Mouse (Mus musculus) liver, embryonic 13.5 days (tissue): ENCODE results near the gene Gpx4. TPM values are rescaled to one million over a fixed set of nuclear protein-coding genes. Genes with fewer than 3 reads are reported as not detected.

ENCODE experiments used
- ATAC-seq: fragments of 200-750 bp; cut with Nextera tagmentation; 2 replicates; pipeline ENCODE4 v1.8.0; 2017; ENCODE audit warnings: low read depth, mild to moderate bottlenecking, moderate number of reproducible peaks, moderate library complexity
- DNase-seq: peaks from one replicate; pipeline ENCODE4 v3.0.0; 2022
- H3K27ac ChIP-seq: fragments of 300-500 bp; sonication (generic); 2 replicates; pipeline ENCODE4 v1.5.1; 2015; ENCODE audit warnings: moderate library complexity, mild to moderate bottlenecking, inconsistent platforms
- H3K27me3 ChIP-seq: fragments of 300-500 bp; sonication (generic); 2 replicates; pipeline ENCODE4 v1.6.1; 2015; ENCODE audit warnings: mild to moderate bottlenecking, inconsistent platforms
- H3K36me3 ChIP-seq: fragments of 300-500 bp; sonication (generic); 2 replicates; pipeline ENCODE4 v1.6.1; 2015; ENCODE audit warnings: mild to moderate bottlenecking, inconsistent platforms
- H3K4me1 ChIP-seq: fragments of 300-500 bp; sonication (generic); replicated peaks from 2 replicates; pipeline ENCODE4 v1.6.1; 2015; ENCODE audit warnings: inconsistent platforms
- H3K4me2 ChIP-seq: fragments of 300-500 bp; sonication (generic); 2 replicates; pipeline ENCODE4 v1.6.1; 2015; ENCODE audit warnings: inconsistent platforms, mild to moderate bottlenecking, moderate library complexity
- H3K4me3 ChIP-seq: fragments of 300-500 bp; sonication (generic); replicated peaks from 2 replicates; pipeline ENCODE4 v1.5.1; 2015; ENCODE audit warnings: mild to moderate bottlenecking, inconsistent platforms
- H3K9ac ChIP-seq: fragments of 300-500 bp; sonication (generic); 2 replicates; pipeline ENCODE4 v1.6.1; 2015; ENCODE audit warnings: mild to moderate bottlenecking, inconsistent platforms
- H3K9me3 ChIP-seq: fragments of 300-500 bp; sonication (generic); replicated peaks from 2 replicates; pipeline ENCODE4 v1.6.1; 2016; ENCODE audit warnings: inconsistent platforms
- WGBS: fragments of 180-500 bp; shearing (Covaris S2); methylation state at CpG from one replicate; pipeline ENCODE4 v1.1.7; 2015; ENCODE audit not compliant: insufficient replicate concordance; 5-methylcytosine and 5-hydroxymethylcytosine counted together
- polyA plus RNA-seq: library from polyadenylated mRNA; unstranded; fragments of >200 nt; fragmentation: Nextera tagmentation; extraction: Ambion mirVana; gene quantifications from 2 replicates; pipeline ENCODE4 v1.2.1, GENCODE M21; 2015

Gpx4 gene
- polyA plus RNA-seq, 1 experiment from 2014 or later, result 677 TPM

DNA sequence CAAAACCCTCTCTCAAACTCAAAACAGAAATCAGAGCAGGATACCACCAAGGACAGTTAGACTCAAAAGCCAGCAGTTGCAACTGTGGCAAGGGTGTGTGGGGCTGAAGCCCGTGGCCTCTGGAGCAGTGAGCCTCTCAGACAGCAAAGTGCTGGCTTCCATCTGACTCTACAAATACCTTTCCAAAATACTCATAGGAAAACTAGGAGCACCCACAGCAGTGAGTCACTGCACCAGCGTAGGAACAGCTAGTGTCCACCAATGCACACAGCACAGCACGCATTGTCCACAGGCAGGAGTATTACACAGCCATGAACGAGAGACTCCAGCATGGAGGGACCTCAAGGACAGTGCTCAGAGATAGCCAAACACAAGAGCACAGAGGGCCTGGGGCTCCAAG lies 29.4 kb downstream of the Gpx4 start:
- no peak for ATAC-seq
- H3K9ac ChIP-seq, result no peak overlapping the region
- no peak overlapping the region for H3K4me3 ChIP-seq
- peaks cover 90% of the 10 kb centered on the region for H3K4me1 ChIP-seq
- 88% methylated on average over 4 of the region's 4 CpGs for WGBS
- no peaks in the 10 kb centered on the region for H3K9me3 ChIP-seq
- no peak for DNase-seq
- H3K4me2 ChIP-seq, result no peak overlapping the region
- peaks cover 47% of the 10 kb centered on the region for H3K36me3 ChIP-seq
- H3K27ac ChIP-seq, result peak overlapping the region; percentile 68
- no peaks in the 10 kb centered on the region for H3K27me3 ChIP-seq

DNA sequence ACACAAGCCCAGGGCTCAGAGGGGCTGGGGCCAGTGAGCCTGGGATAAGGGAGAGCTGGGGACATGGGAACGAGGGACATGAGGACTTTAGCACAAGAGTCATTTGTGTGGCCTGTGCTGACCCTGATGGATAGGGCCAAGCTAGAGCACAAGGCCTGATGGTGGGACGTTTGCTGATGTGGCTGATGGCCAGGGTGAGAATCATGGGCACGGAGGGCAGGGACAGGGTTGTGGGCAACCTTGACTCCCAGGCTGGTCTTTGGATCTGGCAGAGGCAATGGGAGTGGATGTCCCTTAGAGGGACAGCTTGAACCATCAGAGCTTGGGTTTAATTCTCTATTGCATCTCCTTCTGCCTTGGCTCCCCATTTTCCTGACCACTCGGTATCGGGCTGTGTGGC lies 30.3 kb downstream of the Gpx4 start:
- 86% methylated on average over 5 of the region's 5 CpGs for WGBS
- H3K27me3 ChIP-seq, result no peaks in the 10 kb centered on the region
- no peak for ATAC-seq
- H3K9ac ChIP-seq, result no peak overlapping the region
- 0 out of 2 replicates have a peak overlapping the region, but pooled peaks have one; percentile 6 for H3K27ac ChIP-seq
- H3K9me3 ChIP-seq, result no peaks in the 10 kb centered on the region
- no peak overlapping the region for H3K4me3 ChIP-seq
- H3K4me1 ChIP-seq, result peaks cover 90% of the 10 kb centered on the region
- H3K4me2 ChIP-seq, result no peak overlapping the region
- H3K36me3 ChIP-seq, result peaks cover 52% of the 10 kb centered on the region
- no peak for DNase-seq

DNA sequence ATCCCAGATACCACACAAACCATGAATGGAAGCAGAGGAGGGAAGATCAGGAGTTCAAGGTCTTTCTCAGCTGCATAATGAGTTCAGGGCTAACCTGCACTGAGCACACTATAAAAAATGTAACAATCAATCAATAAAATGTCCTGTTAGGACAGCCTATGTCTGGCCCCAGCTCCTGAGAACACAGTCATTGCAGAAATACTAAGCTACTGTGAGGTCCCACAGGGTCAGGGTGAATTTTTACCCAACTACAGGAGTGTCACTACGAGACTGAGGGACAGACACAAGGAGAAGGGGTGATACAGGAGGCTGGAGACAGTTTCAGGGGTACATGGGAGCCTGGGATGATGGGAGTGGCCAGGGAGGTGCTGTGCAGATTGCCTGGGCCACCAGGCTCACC lies 31.4 kb downstream of the Gpx4 start:
- no peak for ATAC-seq
- WGBS, result 93% methylated on average over 1 of the region's 1 CpGs
- no peaks in the 10 kb centered on the region for H3K27me3 ChIP-seq

DNA sequence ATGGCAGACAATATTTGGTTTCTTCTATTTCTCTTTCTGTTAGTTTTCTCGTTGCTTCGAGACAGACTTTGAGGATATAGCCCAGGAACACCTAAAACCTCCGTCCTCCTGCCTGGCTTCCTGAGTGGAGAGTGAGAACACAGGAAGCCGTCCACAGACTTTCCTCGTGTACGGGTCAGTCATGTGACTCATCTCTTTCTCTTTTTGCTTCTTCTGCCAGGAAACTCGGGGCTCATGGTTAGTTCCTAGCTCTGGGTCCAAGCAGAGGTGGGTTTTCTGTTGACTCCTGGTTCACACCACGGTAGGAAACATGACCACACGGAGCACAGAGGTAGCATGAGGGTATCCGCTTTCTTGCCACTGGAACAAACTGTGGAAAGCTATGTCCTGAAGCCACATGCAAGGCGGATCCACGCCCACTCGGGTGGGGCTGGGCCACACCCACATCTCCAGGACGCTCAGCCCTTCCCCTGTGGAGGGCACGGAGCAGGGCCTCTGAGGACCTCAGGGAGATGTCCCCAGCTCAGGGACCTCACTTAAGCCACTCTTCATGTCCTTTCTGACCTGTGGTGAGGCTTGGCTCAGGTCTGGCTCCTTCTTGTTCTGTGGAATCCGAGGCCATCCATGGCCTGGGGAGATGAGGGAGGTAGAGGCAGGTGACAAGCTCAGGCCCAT lies 33.6 kb downstream of the Gpx4 start:
- peak overlapping the region; percentile 66 for H3K9ac ChIP-seq
- H3K4me1 ChIP-seq, result peaks cover 75% of the 10 kb centered on the region

More for the DNA sequence above, 31.4 kb downstream of the Gpx4 start:
- peak overlapping the region; percentile 50 for H3K27ac ChIP-seq
- no peak overlapping the region for H3K4me2 ChIP-seq
- H3K9me3 ChIP-seq, result no peaks in the 10 kb centered on the region
- no peak overlapping the region for H3K9ac ChIP-seq
- H3K4me1 ChIP-seq, result peaks cover 90% of the 10 kb centered on the region
- H3K36me3 ChIP-seq, result peaks cover 58% of the 10 kb centered on the region
- no peak overlapping the region for H3K4me3 ChIP-seq
- no peak for DNase-seq

DNA sequence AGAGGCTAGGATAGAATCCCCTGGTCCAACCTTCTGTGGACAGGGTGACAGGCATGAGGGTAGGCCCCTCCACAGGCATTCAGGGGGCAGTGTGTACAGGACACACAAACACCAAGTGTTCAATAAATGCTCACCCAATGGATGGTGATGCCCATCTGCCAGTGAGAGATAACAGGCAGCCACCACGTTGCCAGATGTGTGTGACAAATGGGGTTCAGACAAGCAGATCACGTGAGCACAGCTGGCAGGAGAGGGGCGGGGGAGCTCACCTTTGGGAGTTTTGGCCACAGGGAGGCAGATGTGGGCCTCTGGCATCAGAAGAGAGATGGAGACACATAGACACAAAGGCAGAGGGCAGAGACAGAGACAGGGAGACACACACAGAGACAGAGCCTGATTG lies 34.1 kb downstream of the Gpx4 start:
- Histone ChIP-seq H3K27me3 (no peaks in the 10 kb centered on the region), H3K36me3 (peaks cover 83% of the 10 kb centered on the region), H3K4me3 (peak overlapping the region; percentile 36), H3K4me1 (peaks cover 70% of the 10 kb centered on the region), H3K9me3 (no peaks in the 10 kb centered on the region), H3K9ac (peak overlapping the region; percentile 66), H3K27ac (peak overlapping the region; percentile 94), H3K4me2 (peak overlapping the region; percentile 66)
- peak; percentile 94 for ATAC-seq
- DNase-seq, result peak; percentile 90
- 14% methylated on average over 3 of the region's 3 CpGs for WGBS

More for the DNA sequence above, 33.6 kb downstream of the Gpx4 start:
- Histone ChIP-seq H3K27ac (peak overlapping the region; percentile 94), H3K4me2 (peak overlapping the region; percentile 66), H3K36me3 (peaks cover 80% of the 10 kb centered on the region), H3K9me3 (no peaks in the 10 kb centered on the region), H3K4me3 (peak overlapping the region; percentile 36), H3K27me3 (no peaks in the 10 kb centered on the region)
- ATAC-seq (peak; percentile 89), DNase-seq (peak; percentile 75)
- WGBS, result 48% methylated on average over 16 of the region's 16 CpGs

DNA sequence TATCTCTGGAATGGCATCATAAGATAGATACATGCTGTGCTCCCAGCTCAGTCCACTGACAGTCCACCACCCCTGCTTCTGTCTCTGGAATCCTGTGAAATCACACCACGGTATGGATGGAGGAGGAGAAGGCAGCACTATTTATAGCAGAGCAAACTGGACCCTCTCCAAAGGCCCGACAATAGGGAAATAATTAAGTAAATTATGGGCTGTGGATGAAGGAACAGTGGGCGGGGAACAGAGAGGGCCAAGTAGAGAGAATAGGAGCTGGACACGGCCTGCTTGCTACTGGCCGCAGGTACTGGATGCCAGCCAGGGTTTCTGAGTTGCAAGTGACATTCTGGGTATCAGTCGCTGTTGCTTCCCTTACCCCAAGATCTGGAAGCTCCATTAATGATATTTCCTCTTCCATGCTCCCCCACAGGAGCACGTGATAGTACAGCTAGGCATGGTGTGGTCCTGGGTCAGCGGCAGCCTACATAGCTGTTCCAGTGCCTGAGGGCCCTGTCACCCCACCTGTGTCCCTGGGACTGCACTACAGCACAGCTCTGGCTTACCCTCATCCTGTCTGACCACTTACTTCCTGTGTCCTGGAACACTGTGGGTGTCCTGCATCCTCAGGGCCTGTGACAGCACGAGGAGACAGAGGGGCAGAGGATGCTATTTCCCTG lies 38.0 kb downstream of the Gpx4 start:
- peak overlapping the region; percentile 40 for H3K27ac ChIP-seq
- DNase-seq, result no peak
- H3K4me3 ChIP-seq, result no peak overlapping the region
- H3K36me3 ChIP-seq, result peaks cover 59% of the 10 kb centered on the region
- no peak overlapping the region for H3K4me2 ChIP-seq
- peaks cover 72% of the 10 kb centered on the region for H3K4me1 ChIP-seq
- H3K9me3 ChIP-seq, result no peaks in the 10 kb centered on the region
- H3K27me3 ChIP-seq, result no peaks in the 10 kb centered on the region
- WGBS, result 86% methylated on average over 9 of the region's 9 CpGs
- H3K9ac ChIP-seq, result no peak overlapping the region
- ATAC-seq, result no peak

DNA sequence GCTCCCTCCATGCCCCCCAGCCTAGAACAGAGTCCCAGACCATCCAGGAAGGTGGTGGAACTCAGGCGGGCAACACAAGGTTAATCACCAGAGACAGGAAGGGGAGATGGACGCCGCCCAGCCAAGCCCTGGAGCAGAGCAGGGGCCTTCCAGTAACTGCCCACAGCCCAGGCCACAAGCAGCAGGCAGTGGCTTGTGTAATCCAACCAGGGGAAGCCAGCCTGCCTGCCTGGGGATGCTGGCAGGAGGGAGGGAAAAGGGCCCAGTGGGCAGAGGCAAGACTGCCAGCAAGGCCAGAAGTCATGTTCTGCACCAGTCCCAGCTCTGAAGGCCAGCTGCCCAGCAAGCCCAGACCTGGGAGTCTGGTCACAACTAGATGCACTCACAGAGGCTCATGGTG lies 39.9 kb downstream of the Gpx4 start:
- Histone ChIP-seq H3K9ac (peak overlapping the region; percentile 46), H3K9me3 (no peaks in the 10 kb centered on the region), H3K27ac (peak overlapping the region; percentile 65), H3K4me2 (no peak overlapping the region), H3K36me3 (peaks cover 50% of the 10 kb centered on the region), H3K4me3 (no peak overlapping the region), H3K4me1 (peaks cover 68% of the 10 kb centered on the region), H3K27me3 (no peaks in the 10 kb centered on the region)
- DNase-seq (no peak), ATAC-seq (0 out of 2 replicates have a peak, but pooled peaks have one; percentile 9)
- 41% methylated on average over 3 of the region's 3 CpGs for WGBS

DNA sequence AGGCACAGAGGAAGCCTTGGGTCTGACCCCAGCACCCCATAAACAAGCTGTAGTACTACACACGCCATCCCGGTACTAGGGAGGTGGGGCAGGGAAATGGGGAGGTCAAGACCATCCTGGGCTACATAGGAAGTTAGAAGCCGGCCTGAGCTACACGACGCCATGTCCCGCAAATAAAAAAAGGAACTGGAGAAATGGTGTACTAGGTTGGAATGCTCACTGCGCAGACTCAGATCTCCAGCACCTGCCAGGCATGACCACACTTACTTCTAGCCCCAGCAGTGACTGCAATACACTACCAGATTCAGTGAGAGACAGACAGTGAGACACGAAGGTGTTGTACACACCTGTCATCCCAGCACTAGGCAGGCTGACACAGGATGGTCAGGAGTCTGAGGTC lies 40.5 kb downstream of the Gpx4 start:
- Histone ChIP-seq H3K4me3 (no peak overlapping the region), H3K36me3 (peaks cover 44% of the 10 kb centered on the region), H3K9me3 (no peaks in the 10 kb centered on the region), H3K27me3 (no peaks in the 10 kb centered on the region), H3K4me1 (peaks cover 64% of the 10 kb centered on the region), H3K9ac (no peak overlapping the region), H3K27ac (peak overlapping the region; percentile 65), H3K4me2 (no peak overlapping the region)
- 62% methylated on average over 8 of the region's 8 CpGs for WGBS
- DNase-seq, result no peak
- ATAC-seq, result no peak

DNA sequence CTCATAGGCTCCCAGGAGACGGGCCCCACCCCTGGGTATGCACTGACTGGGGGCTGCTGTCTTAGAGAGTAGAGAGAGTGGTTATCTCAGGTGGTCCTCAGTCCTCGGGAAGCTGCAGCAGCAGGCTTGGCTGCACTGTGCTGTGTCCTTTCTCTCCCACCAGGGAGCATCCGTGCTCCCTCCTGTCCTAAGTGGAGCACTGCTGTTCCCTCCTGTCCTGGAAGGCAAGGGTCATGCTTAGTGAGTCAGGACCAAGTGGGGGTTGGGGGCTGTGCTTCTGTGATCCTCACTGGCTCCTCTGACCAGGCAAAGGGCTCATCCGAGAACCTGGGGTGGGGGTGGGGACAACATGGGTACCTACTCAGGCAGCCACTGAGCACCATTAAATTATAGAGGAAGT lies 42.2 kb downstream of the Gpx4 start:
- Histone ChIP-seq H3K27me3 (no peaks in the 10 kb centered on the region), H3K27ac (peak overlapping the region; percentile 23; the same call in 1 of the 2 replicates), H3K4me1 (peaks cover 65% of the 10 kb centered on the region), H3K4me2 (no peak overlapping the region), H3K36me3 (peaks cover 37% of the 10 kb centered on the region), H3K4me3 (no peak overlapping the region), H3K9ac (no peak overlapping the region), H3K9me3 (no peaks in the 10 kb centered on the region)
- DNase-seq (no peak), ATAC-seq (0 out of 2 replicates have a peak, but pooled peaks have one; percentile 16)
- WGBS, result 57% methylated on average over 4 of the region's 4 CpGs

DNA sequence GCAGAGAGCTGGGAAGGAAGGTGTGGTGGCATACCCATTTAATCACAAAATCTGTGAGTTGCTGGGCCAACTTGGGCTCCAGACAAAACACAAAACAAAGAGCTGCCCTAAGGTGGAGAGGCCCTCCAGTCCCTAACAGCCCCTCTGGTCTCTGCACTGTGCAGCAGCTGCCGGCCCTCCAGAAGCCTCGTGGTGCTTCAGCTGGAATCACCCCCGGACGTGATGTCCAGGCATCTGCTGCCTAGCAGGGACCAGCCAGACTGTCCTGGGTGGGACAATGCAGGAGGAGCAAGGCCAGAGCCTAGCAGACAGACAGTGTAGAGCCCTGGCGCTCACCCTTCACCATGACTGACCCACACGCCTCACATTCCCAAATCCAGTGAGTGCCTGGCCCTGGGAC lies 44.6 kb downstream of the Gpx4 start:
- Histone ChIP-seq H3K4me1 (peaks cover 79% of the 10 kb centered on the region), H3K9me3 (no peaks in the 10 kb centered on the region), H3K4me2 (no peak overlapping the region), H3K4me3 (no peak overlapping the region), H3K36me3 (peaks cover 16% of the 10 kb centered on the region), H3K27me3 (no peaks in the 10 kb centered on the region), H3K27ac (peak overlapping the region; percentile 23), H3K9ac (no peak overlapping the region)
- 92% methylated on average over 6 of the region's 6 CpGs for WGBS
- no peak for ATAC-seq
- no peak for DNase-seq

DNA sequence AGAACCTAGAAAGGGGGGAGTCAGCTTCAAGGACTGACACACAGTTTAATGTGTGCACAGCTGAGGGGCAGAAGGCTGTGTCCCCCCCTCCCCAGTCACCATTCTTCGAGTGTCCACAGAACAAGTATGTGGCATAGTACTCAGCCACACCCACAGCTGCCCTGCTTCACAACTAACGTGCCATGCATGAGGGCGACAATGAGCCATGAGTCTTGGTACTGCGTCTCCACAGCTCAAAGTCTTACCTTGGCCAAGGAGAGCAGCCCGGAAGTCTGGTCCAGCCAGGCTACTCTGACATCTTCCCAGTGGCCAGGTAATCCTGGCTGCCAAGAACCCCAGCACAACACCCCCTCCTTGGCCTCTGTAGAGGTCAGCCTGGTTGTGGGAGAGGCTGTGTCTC lies 45.7 kb downstream of the Gpx4 start:
- no peak for ATAC-seq
- peak overlapping the region; percentile 10; the same call in 1 of the 2 replicates for H3K27ac ChIP-seq
- H3K4me1 ChIP-seq, result peaks cover 79% of the 10 kb centered on the region

More for the DNA sequence above, 45.7 kb downstream of the Gpx4 start:
- Histone ChIP-seq H3K36me3 (peaks cover 16% of the 10 kb centered on the region), H3K4me2 (no peak overlapping the region), H3K27me3 (no peaks in the 10 kb centered on the region), H3K9me3 (no peaks in the 10 kb centered on the region), H3K9ac (no peak overlapping the region), H3K4me3 (no peak overlapping the region)
- DNase-seq, result no peak
- WGBS, result 73% methylated on average over 5 of the region's 5 CpGs
